Mouse (Mus musculus) fat pad, adult 2 months (tissue): ENCODE results near the gene Lhfpl2.
"Not testable (repeated sequence)": the region's sequence is repeated elsewhere in the genome, so short reads cannot be mapped to it uniquely, and the experiment has no call there.

Experiments used
- DNase-seq: peaks from one replicate; pipeline ENCODE4 v3.0.0-alpha.2; 2011; ENCODE audit warnings: low read depth, low spot score; ENCODE audit errors: extremely low read depth

Lhfpl2 gene

DNA sequence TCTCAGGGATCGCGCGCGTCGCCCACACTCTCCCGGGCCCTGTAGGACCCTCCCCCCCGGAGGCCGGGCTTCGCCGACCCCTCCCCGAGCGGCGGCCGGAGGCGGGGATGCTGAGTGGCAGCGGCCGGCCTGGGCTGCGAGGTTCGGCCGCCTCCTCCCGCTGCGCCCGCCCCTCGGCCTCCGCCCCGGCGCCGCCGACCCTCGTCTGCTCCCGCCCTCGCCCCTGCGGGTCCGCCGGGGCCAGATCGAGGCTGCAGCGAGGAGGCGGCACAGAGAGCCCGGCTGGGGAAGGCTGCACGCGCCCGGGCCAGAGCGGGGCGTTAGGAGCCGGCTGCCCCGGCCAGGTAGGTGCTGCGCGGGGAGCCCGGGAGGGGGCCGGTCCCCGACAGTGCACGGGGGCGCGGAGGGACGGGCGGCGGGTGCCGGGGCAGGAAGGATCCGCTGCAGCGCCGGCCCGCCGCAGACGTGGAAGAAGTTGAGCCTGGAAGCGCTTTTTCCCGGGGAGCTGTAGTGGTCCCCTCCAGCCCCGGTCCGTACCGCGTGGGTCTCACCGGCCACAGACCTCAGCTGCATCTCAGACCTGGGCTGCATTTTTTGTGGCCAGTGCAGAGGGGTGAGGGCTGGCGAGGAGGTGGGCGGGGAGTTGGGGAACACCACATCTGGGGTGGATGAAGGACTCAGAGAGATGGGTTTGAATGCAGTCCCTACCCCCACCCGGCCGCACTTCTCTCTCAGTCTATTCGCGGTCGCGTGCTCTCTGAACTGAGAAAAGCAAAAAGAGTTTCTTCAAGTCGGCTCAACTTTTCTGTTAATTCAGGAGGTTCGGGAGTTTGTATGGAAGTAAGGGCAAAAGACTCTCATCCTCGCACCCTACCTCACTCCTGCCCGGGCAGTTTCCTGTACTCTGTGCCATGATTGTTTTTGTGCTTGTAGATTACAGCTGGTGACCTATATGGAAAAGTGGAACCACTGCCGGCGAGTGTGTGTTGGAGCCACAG, at the start of gene Lhfpl2:
TSS of gene Lhfpl2 (plus strand) at position 234 of the 998 bp plus-strand sequence.
- no peak for DNase-seq

DNA sequence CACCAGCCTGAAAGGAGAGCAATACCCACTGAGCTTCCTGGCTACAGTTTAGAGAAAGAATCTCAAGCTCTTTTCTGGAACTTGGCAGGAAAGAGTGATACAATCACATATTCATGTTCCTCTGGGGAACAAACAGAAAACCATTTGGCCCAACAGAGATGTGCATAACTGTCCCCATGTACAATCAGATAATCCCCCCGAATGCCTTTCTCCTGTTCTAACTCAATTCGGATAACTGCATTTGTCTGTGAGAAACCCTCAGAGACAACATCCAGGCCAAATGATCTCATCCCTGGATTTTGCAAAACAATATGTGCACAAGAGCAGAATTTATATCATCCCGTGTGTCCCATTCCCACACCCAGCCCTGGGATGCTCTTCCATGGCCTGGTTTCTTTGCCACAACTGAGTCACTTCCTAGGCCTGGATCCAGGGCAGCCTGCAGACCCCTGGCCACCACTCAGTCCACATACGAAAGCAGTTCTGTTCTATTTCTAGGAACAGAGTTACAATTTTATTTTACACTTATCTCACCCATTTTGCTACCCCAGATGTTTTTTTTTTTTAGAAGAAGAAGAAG, 45.5 kb upstream of the Lhfpl2 start:
- no peak for DNase-seq

DNA sequence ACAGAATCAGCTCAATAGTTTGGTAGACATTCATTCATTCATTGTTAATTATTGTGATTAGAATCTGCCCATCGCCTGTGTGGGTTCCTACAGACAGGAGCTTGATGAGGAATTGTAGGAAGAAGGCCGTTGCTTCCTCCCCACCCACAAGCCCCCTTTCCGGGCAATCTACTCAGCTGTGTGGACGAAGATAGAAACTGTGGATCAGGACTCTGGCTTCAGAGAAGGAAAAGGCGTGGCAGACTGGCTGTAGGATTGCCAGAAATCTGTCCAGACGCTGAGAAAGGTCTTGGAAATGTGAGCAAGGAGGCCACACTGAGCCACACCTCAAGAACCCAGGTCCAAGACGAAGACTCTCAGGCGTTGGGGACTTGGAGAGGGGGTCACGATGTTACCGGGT, 43.6 kb upstream of the Lhfpl2 start:
- DNase-seq: no peak

DNA sequence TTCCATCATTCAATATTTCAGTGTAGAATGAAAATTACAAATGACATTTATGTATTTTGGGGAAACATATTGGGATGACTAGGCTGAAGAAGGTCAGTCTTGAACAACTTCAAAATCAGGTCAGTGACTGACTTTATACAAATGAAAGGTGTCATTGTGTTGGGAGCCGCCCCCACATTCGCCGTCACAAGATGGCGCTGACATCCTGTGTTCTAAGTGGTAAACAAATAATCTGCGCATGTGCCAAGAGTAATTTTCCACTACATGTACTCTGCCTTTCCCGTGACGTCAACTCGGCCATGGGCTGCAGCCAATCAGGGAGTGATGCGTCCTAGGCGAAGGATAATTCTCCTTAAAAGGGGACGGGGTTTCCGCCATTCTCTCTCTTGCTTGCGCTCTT, 33.0 kb upstream of the Lhfpl2 start:
- DNase-seq: not testable (repeated sequence)

DNA sequence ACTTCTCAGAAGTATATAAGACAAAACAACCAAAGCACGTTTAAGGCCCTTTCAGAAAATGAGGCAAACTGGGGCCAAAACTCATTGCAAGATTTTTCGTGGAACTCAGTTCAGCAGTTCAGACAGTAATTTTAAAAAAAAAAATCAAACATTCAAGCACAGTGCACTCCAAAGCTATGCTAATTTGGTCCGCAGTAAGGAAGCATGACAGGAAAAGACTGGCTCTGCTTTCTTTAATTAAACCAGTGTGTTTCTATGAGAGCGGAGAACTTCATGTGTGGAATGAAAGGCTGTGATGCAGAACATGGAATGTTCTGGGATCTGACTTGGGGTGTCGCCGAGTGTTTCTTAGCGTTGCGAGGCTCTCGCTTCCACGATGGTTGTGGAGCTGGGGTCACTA, 28.4 kb upstream of the Lhfpl2 start:
- DNase-seq: no peak

DNA sequence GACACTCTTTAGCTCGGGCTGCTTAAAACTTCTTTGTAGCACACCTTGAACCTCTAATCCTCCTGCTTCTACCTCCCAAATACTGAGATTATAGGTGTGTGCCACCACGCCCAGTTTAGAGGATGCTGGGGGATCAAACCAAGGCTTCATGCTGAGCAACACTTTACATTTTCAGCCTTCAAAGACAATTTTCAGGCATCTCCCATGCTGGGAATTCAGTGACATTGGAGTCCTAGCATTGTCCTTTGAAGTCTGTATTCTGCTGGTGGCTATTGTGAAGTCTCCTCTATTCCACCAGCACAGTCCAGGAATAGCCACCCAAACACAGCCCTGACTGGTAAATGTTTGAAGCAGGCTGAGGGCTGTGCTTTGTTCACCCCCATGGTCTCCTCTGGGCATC, 27.0 kb upstream of the Lhfpl2 start:
- no peak for DNase-seq

DNA sequence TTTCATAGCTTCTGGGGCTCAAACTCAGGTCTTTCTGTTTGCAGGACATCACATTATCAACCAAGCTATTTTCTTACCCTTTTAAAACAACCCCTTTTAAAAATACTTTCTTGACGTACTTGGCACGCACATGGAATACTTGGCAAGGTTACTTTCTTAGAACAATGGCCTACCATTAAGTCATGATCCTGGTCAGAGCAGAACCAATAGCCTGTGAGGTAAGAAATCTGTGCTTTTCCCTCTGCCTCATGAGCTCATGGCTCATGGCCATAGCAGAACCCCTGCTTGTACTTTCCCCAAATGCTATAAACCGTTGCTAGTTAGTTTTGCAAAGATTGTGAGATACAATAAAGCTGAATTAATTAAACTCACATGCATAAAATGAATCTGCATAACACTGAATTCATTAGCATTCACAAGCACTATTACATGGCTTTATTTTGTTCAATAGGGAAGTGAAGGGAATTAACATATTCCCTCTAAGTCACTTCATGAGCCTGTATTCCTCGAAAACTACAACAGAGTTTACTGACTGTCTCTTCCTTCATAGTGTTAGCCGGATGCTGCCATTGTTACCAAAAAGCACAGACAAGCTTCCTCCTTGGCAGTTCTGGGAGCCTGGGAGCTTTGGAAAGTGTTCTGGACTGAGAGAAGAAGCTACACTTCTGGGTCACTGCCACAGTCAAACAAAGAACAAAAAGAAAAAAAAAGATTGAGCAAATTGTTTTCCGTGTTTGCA, 20.1 kb upstream of the Lhfpl2 start:
- DNase-seq: no peak

DNA sequence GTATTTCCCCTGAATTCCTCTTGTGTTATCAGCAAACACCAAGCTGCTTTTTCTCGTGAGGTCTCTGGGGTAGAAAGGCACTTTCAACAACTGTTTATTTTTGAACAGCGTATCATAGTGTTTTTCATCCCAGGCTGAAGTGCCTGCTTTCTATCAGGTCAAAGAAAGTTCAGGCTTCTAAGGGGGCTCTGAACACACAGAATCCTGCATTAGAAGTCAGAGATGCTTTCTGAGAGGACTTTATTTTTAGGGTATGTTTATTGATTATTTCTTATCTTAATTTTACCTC, 19.6 kb upstream of the Lhfpl2 start:
- no peak for DNase-seq

DNA sequence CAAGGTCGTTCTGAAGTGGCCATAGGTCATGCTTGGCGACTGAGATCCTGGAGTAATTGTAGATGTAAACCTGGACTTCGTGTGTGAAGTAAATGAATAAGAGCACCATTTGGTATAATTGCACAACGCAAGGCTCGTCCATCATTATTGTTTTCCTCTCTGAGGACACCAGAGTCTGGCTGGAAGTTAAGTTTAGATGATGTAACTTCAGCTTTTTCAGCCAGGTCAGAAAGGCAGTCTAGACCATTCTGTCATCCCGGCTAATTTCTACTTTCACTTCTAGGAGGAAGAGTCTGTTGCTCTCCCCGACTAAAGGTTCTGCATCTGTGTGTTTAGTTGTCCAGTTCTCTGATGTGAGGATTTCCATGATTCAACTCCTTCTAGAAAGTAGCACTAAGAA, 7.6 kb upstream of the Lhfpl2 start:
- DNase-seq: no peak

DNA sequence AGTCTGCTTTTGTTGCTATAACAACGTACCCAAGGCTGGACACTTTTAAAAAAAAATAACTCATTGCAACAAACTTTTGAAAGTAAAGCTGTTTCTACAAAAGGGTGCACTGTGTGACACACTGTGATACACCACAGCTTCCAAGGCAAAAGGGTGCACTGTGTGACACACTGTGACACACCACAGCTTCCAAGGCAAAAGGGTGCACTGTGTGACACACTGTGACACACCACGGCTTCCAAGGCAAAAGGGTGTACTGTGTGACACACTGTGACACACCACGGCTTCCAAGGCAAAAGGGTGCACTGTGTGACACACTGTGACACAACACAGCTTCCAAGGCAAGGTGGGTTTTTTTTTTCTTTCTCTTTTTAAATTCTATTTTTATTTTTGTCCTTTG, 6.8 kb upstream of the Lhfpl2 start:
- no peak for DNase-seq

DNA sequence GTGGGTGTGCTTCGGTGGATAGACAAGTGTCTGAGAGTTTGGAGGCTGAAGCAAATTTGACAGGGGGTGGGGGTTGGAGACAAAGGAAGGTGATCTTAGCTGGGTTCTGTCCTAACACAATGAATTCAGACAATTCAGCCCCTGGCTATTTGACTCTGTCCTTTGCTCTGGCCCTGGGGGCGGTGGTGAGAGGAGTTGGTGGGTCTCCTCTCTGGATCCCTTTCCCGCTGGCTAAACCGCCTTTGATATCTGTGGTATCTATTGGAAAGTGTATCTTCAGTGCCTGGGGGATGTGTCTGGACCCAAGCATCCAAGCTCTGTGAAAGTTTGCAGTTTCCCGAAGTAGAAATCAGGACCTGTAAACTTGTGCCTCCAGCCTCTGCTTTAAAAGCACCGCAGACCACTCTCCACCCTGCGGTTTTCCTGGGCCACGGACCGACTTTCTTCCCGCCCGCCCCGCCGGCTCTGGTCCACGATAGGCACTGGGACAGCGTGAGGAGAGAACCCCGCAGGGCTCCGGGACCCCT, 497 bp upstream of the Lhfpl2 start:
- no peak for DNase-seq

DNA sequence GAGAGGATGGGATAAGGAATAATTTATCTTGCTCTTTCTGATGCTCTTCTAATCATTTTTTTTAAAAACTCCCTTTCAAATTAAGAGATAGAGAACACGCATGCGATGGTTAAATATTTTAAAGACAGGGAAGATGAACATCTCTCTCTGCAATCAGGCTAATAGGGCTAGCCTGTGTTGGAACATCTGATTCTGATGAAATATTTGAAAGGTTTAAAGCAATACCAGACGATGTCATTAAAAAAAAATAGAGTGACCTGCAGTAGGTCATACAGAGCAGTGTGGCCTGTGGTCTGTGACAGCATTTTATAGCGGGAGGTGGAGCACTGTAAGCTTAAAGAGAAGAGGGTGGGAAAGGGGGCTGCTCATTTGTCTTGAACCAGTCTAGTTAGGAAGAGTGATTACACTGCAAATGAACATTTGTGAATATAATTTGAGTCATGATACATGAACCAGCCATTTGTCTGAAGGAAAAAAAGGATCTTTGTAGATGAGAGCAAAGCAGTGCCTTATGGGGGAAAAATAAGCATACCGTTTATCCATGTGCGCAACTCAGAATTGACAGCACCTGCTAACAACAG, 1.1 kb downstream of the Lhfpl2 start:
- DNase-seq: no peak

DNA sequence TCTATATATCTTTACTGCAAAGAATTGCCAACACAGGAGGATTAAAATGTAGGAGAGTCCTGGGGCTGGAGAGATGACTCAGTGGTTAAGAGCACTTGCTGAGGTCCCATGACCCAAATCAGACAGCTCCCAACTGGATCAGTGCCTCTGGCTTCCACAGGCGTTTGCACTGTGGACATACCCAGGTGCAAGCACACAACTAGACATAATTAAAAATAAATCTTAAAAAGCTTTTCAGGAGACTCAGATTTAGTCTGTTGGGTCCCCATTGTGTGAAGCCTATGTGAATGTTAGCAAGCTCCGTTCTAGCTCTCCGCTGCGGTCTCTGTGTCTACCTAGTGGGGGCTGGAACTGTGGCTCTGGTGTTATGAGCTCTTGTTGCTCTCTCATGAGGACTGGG, 1.8 kb downstream of the Lhfpl2 start:
- no peak for DNase-seq

DNA sequence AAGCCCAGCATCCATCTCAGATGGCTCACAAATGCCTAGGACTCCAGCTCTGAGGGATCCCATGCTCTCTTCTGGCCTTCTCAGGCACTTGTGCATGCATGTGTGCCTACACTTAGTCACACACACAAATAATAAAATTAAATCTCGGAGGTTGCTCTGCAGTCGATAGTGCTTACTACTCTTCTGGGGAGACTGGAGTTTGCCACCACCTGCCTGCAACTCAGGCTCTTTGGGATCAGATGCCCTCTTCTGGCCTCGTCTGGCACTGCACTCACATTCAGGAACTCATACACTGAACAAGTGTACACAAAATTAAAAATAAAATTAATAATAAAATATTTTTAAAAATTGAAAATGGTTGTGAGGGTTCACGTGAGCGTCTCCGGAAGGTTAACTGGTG, 2.2 kb downstream of the Lhfpl2 start:
- no peak for DNase-seq

DNA sequence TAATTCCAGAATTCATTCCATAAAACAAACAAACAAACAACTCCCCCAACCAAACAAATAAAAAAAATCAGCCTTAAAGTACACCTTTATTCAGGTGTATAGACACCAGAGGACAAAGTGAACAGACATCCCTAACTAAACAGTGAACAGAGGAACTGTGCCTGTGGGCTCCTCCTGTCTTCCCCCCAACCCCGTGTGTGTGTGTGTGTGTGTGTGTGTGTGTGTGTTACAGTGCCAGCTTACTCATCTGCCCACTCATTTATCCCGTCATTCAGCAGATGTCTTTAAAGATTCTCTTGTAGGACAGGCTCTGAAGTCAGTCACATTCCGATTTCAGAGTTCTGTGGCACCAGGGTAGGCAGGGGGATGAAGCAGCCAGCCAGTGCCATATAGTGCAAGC, 2.9 kb downstream of the Lhfpl2 start:
- no peak for DNase-seq

DNA sequence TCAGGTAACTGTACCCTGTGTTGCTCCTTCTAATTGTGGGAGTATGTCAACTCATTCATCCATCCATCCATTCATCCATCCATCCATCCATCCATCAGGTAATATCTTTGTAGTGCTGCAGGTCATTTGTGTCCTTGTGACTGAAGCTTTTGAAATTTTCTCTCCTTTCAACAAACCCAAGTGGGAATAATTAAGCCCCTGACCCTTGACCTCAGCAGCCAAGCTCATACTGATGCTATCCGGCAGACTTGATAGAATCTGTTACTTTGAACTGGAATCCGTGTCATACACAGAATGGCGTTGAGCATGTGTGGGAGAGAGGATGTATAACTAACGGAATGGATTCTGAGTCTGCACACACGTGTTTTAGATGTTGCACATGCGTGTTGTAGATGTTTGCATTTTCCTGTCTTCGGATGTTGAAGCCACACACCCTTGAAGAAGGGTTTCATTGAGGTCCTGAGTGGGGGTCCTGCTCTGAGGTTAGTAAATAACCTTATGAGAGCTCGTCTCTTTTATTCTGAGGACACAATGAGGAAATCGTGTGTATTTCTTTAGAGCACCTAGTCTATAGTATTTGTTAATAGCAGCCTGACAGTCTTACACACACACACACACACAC, 3.8 kb downstream of the Lhfpl2 start:
- DNase-seq: no peak

DNA sequence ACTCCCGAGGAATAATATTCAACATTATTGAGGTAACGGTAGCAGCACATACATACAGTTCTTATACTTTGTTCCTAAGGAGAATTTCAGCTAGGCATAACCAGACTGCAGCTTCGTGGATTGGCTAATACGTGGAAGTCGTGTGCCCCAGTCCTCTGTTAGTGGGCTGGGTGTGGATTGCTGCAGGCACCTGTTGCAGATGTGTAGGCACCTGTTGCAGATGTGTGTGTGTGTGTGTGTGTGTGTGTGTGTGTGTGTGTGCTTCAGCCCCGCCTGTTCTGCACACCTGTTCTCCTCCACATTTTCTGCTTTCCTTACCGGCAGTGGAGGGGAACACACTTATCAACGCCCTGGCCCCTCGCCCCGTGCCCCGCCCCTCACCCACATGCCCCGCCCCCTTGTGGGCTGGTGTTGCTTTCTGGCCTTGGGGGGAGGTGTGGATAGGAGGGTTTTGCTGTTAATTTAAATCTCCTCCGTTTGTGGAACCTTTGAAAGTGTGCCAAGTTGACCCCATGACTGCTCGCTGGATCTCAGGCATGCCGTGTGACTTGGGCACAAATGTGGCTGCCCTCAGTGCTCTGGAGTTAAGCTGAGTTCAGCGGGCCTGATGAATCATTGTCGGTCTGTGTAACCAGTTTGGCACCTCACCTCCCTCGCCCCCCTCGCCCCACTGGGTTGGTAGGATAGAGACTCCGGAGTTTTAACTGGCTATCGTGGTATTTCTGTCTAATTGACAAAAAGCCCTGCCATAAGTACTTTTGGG, 4.9 kb downstream of the Lhfpl2 start:
- DNase-seq: no peak

DNA sequence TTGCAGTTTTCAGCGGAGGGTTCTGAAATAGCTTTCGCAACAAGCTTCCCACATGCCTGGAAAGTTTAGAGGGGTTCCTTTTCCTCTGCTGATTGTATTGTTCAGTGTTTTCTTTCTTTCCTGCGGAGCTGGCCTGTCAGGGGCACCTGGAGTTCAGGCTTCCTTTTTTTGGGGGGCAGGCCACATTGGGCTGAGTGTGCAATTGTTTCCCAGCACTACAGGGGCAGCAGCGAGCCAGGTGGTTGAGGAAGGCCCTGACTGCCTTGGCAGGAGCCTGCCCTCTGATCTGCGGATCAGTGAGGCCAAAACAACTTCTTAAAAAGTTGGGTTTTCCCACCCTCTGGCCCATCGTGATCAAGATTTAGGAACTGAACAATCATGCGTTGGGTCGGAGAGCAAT, 5.6 kb downstream of the Lhfpl2 start:
- no peak for DNase-seq

DNA sequence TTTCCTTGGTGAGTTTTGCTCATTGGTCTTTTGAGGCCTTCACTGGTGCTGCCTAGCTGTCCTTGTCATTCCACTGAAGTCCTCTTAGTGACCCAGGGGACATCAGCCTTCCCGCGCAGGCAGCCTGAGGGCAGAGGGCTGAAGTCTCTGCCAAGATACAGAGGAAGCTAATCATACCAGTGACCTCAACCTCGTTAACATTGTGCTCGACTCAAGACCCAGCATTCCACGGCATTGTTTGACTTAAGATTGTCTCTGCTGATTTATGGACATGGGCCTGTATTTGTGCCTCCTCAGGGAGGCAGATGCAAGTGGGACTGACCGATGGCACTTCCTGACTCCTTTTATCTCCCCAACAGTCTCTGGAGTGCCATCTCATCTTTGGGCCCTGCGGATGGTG, 7.0 kb downstream of the Lhfpl2 start:
- DNase-seq: no peak
